Mouse (Mus musculus): ENCODE results near the gene Gimap7. TPM values are rescaled to one million over a fixed set of nuclear protein-coding genes. Genes with fewer than 3 reads are reported as not detected.

Gene Gimap7
- polyA plus RNA-seq (2012; ENCODE audit: insufficient read depth, low replicate concordance) = not detected in 2 replicates

DNA sequence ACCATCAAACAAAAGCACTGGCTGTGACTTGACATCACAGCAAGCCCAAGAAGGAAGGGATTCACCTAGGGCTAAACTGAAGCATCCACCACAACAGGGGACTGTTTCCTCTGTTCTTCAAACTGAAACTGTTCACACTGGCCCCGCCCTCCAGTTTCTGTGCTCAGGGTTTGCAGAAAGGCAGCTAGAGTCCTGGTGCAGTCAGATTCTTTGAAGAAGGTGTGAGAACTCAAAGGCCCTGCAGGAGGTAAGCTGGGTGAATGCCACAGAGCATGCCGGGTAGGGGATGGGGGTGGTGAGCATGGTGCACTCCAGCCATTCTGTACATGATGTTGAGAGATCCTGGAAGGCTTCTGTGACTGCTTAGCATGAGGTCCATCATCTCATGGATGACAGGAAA lies at the start of gene Gimap7, which contains the start of gene Gm28053:
Gene Gimap7 (plus strand): TSS at position 167 of the 400 bp plus-strand sequence.
Gene Gm28053 (plus strand): TSS at position 153 of the 400 bp plus-strand sequence.
- no peak for TF ChIP-seq FLI1 (IDR thresholded peaks at IDR 0.05; ENCODE audit: low read length)
- no peak for TF ChIP-seq GATA1 (IDR thresholded peaks at IDR 0.05; ENCODE audit: borderline replicate concordance, low read length)
- peaks cover 26% of the 10 kb centered on the region for H3K4me1 ChIP-seq
- peaks cover 5% of the 10 kb centered on the region for H3K27me3 ChIP-seq (replicated peaks)
- no peaks in the 10 kb centered on the region for H3K9me3 ChIP-seq
- no peaks in the 10 kb centered on the region for H3K36me3 ChIP-seq (replicated peaks; ENCODE audit: low read length)
- no peak within 1 kb of the TSS for H3K4me3 ChIP-seq (replicated peaks)

DNA sequence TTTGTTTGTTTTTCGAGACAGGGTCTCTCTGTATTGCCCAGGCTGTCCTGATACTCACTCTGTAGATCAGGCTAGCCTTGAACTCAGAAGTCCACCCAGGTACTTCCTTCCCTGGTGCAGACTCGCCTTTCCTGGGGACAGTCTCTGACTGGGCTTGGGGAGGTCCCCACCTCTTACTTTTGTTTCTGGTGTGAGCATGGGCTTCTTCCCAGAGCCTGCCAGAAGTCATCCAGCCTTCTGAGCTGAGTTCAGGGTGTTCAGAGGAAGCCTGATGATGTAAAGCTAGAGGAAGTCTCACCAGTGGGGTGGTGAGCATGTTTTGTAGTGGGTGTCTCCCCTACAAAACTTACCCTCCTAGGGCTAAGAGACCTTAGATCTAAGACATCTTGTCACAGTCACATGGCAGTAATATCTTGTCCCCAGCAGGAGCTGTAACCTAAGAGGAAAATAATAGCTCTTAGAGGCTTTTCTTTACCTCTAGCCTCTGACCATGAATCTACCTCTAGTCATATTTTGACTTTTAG lies 48.9 kb upstream of the Gimap7 start:
- H3K36me3 ChIP-seq (replicated peaks; ENCODE audit: low read length) = no peaks in the 10 kb centered on the region
- H3K9me3 ChIP-seq = no peaks in the 10 kb centered on the region
- H3K4me1 ChIP-seq = peaks cover 27% of the 10 kb centered on the region
- H3K4me3 ChIP-seq (replicated peaks) = no peak overlapping the region
- no peak for TF ChIP-seq GATA1 (IDR thresholded peaks at IDR 0.05; ENCODE audit: borderline replicate concordance, low read length)
- no peak for TF ChIP-seq FLI1 (IDR thresholded peaks at IDR 0.05; ENCODE audit: low read length)
- peaks cover 8% of the 10 kb centered on the region for H3K27me3 ChIP-seq (replicated peaks)

DNA sequence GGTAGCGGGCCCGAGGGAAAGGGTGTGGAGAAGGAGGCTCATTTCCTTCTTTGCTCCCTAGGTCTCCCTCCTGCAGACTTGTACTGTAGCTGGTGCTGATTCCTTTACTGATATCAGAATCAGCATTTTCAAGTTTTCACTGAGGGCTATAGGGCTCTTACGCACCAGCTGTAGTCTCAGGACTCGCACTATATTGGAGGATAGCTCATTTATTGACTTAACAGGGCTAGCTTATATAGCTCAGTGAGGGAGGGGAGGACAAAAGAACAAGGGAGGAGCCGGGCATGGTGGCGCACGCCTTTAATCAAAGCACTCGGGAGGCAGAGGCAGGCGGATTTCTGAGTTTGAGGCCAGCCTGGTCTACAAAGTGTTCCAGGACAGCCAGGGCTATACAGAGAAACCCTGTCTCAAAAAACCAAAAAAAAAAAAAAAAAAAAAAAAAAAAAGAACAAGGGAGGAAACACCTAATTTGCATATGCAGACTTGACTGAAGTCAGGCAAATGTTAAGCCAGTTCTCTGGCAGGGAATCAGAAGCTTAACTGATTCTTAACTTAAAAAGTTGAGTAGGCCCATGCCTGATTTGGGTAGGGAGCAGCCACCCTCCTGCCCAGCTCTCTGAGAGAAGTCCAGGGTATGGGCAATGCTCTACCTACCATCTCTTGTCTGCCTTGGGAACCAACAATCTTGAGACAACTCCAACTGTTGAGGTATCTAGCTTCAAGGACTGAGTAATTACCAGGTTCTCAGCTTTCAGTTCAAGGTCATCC lies 43.9 kb upstream of the Gimap7 start:
- Histone ChIP-seq H3K4me1 (peaks cover 44% of the 10 kb centered on the region), H3K27me3 (replicated peaks) (no peaks in the 10 kb centered on the region), H3K9me3 (no peaks in the 10 kb centered on the region), H3K36me3 (replicated peaks; ENCODE audit: low read length) (peaks cover 20% of the 10 kb centered on the region), H3K4me3 (replicated peaks) (no peak overlapping the region)
- no peak for TF ChIP-seq FLI1 (IDR thresholded peaks at IDR 0.05; ENCODE audit: low read length)
- TF ChIP-seq GATA1 (IDR thresholded peaks at IDR 0.05; ENCODE audit: borderline replicate concordance, low read length) = no peak

DNA sequence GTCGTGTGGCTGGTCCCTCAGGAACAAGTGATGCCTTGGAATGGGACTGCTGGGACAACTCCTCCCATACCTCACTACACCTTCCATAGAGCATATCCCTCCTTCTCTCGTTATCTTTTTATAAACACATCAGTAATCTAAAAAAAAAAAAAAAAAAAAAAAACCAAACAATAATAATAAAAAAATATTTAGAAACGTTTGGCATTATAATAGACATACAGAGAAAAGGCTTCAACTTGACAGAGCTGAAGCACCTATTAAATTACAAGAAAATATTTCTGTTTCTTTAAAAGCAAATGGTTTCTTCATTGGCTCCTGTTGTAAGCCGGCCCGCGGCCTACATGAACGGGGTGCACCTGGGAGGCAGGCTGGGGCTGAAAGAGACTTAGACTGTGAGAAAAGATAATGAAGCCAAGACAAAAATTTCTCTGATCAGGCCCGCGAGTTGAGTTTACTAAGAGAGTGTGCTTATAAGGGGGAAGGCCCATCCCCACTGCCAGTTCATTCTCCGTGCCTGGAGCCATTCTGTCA lies 43.0 kb upstream of the Gimap7 start:
- H3K27me3 ChIP-seq (replicated peaks) = no peaks in the 10 kb centered on the region
- H3K36me3 ChIP-seq (replicated peaks; ENCODE audit: low read length) = peaks cover 30% of the 10 kb centered on the region
- TF ChIP-seq FLI1 (IDR thresholded peaks at IDR 0.05; ENCODE audit: low read length) (no peak), GATA1 (IDR thresholded peaks at IDR 0.05; ENCODE audit: borderline replicate concordance, low read length) (no peak)
- H3K4me3 ChIP-seq (replicated peaks) = peak overlapping the region; percentile 95
- no peaks in the 10 kb centered on the region for H3K9me3 ChIP-seq
- H3K4me1 ChIP-seq = peaks cover 51% of the 10 kb centered on the region

DNA sequence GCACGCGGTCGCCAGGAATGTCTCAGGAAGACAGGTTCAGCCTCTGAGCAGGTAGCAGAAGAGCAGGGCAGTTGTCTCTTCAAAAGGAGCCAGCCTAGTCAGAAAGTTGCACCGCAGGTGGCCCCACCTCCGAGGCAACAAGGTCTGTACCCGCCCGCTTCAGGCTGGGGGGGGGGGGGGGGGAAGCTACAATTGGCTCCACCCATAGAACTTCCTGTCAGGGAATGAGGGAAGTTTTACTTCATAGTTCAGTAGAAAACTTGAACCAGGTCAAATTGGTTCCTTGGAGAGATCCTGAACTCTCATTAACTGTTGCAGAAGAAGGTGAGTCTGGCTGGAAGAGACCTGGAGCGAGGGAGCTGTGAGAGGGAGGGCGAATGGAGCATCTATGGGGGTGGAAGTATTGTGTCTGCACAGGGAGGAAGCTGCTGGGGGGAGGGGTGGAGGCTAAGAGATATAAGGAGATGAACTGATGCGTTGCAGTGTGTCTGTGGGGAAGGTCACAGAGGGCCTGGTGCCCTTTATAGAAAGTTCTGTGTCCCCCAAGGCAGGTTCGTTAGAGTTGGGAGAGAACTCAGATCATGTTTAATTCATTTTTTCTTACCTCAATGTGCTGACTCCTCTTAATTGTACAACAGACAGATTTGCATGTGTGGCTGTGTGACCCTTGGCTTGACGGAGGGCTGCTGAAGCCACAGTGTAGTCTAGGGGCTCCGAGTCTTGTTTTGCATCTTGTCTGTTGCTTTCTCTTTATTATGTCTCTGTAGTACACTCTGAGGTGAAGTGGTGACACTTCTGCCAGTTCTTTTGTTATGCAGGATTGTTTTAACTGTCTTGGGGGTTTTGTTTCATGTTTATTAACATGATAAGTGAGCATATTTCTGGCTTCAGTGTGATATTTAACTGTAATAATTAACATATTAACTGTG lies 42.2 kb upstream of the Gimap7 start, which contains the start of gene Gimap9:
Gene Gimap9 (plus strand): TSS at position 199 of the 929 bp plus-strand sequence.
- H3K4me1 ChIP-seq = peaks cover 57% of the 10 kb centered on the region
- H3K36me3 ChIP-seq (replicated peaks; ENCODE audit: low read length) = peaks cover 30% of the 10 kb centered on the region
- no peaks in the 10 kb centered on the region for H3K27me3 ChIP-seq (replicated peaks)
- no peak for TF ChIP-seq GATA1 (IDR thresholded peaks at IDR 0.05; ENCODE audit: borderline replicate concordance, low read length)
- TF ChIP-seq FLI1 (IDR thresholded peaks at IDR 0.05; ENCODE audit: low read length) = no peak
- no peaks in the 10 kb centered on the region for H3K9me3 ChIP-seq
- H3K4me3 ChIP-seq (replicated peaks) = peak within 1 kb of the TSS; percentile 95

DNA sequence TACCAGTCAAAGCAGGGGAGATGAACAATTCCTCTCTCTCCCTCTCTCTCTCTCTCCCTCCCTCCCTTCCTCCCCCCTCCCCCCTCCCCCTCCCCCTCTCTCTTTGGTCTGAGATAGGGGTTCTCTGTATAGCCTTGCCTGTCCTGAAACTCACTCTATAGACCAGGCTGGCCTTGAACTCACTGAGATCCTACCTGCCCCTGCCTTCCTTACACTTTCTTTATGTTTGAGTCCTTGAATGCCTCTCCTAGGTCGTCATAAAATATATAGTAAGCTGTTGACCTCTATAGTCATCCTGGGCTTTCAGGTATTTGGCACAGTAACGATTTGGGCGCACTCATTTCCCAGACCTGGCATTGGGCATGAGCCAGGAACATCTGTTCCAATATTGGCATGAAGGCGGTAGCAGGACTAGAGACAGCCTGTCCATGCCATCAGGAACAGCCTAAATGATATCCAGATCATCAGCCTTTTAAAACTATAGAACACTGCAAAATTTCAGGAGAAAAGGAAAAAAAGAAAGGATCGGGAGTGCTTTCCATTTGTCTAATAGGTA lies 41.5 kb upstream of the Gimap7 start:
- H3K4me3 ChIP-seq (replicated peaks) = peak overlapping the region; percentile 95
- no peaks in the 10 kb centered on the region for H3K9me3 ChIP-seq
- peaks cover 64% of the 10 kb centered on the region for H3K4me1 ChIP-seq
- H3K27me3 ChIP-seq (replicated peaks) = no peaks in the 10 kb centered on the region
- peaks cover 30% of the 10 kb centered on the region for H3K36me3 ChIP-seq (replicated peaks; ENCODE audit: low read length)
- no peak for TF ChIP-seq FLI1 (IDR thresholded peaks at IDR 0.05; ENCODE audit: low read length)
- no peak for TF ChIP-seq GATA1 (IDR thresholded peaks at IDR 0.05; ENCODE audit: borderline replicate concordance, low read length)

DNA sequence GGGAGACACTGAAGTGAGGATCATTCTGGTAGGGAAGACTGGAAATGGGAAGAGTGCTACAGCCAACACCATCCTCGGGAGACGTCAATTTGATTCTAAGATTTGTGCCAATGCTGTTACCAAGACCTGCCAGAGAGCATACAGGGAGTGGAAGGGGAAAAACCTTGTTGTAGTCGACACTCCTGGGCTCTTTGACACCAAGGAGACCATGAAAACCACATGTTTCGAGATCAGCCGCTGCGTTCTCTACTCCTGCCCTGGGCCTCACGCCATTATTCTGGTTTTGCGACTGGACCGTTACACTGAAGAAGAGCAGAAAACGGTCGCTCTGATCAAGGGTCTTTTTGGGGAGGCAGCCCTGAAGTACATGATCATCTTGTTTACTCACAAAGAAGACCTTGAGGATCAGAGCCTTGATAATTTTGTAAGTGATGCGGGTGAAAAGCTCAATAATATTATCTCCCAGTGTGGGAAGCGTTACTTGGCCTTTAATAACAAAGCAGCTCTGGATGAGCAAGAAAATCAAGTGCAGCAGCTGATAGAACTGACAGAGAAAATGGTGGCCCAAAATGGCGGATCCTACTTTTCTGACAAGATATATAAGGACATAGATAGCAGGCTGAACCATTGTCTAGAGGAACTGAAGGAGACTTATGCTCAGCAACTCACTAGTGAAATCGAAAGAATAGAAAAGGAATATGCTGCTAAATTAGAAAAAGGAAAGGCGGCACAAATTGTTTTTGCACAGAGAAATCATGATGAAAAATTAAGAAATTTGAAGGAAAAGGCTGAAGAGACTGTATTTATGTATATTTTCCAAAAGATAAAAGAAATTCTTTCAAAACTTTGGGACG lies 40.7 kb upstream of the Gimap7 start:
- peak overlapping the region; percentile 95 for H3K4me3 ChIP-seq (replicated peaks)
- peaks cover 70% of the 10 kb centered on the region for H3K4me1 ChIP-seq
- no peaks in the 10 kb centered on the region for H3K27me3 ChIP-seq (replicated peaks)
- peaks cover 30% of the 10 kb centered on the region for H3K36me3 ChIP-seq (replicated peaks; ENCODE audit: low read length)
- no peaks in the 10 kb centered on the region for H3K9me3 ChIP-seq
- no peak for TF ChIP-seq FLI1 (IDR thresholded peaks at IDR 0.05; ENCODE audit: low read length)
- TF ChIP-seq GATA1 (IDR thresholded peaks at IDR 0.05; ENCODE audit: borderline replicate concordance, low read length) = no peak

DNA sequence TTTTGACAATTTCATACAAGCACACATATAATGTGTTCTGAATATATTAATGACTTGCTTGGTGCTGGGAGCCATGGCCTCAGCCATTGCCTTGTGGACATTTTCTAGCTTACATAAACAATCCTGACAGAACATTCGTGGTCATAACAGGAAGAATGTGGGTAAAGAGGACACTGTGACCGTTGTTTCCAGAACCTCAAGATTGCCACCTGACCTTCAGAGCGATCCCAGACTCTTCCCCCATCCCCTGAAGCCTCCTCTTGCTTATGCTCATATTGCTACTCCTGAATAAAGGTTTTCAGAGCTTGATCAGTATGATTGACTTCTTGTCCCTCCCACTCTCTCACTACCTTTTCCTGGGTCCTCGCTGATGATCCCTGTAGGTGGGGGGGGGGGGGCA lies 40.0 kb upstream of the Gimap7 start:
- TF ChIP-seq GATA1 (IDR thresholded peaks at IDR 0.05; ENCODE audit: borderline replicate concordance, low read length) (no peak), FLI1 (IDR thresholded peaks at IDR 0.05; ENCODE audit: low read length) (no peak)
- H3K4me1 ChIP-seq = peaks cover 77% of the 10 kb centered on the region

More for the DNA sequence above, 40.0 kb upstream of the Gimap7 start:
- peaks cover 30% of the 10 kb centered on the region for H3K36me3 ChIP-seq (replicated peaks; ENCODE audit: low read length)
- H3K4me3 ChIP-seq (replicated peaks) = no peak overlapping the region
- H3K27me3 ChIP-seq (replicated peaks) = no peaks in the 10 kb centered on the region
- H3K9me3 ChIP-seq = no peaks in the 10 kb centered on the region

Data from megakaryocyte, embryonic 14.5 days (primary cell).